Mouse (Mus musculus) heart, embryonic 15.5 days (tissue): ENCODE data around the gene Lsamp. TPM values are rescaled to one million over a fixed set of nuclear protein-coding genes. Genes with fewer than 3 reads are reported as not detected.

ENCODE experiments used
- ATAC-seq: fragments of 200-750 bp; cut with Nextera tagmentation; replicated peaks from 2 replicates; pipeline ENCODE4 v1.8.0; 2017; ENCODE audit warnings: low read depth, moderate TSS enrichment; ENCODE audit not compliant: insufficient number of reproducible peaks, insufficient read depth, low FRiP score
- H3K27ac ChIP-seq: fragments of 300-500 bp; sonication (generic); 2 replicates; pipeline ENCODE4 v1.5.1; 2015; ENCODE audit warnings: mild to moderate bottlenecking, inconsistent platforms
- H3K27me3 ChIP-seq: fragments of 300-500 bp; sonication (generic); 2 replicates; pipeline ENCODE4 v1.6.1; 2015; ENCODE audit warnings: inconsistent platforms
- H3K36me3 ChIP-seq: fragments of 300-500 bp; sonication (generic); 2 replicates; pipeline ENCODE4 v1.6.1; 2015; ENCODE audit warnings: mild to moderate bottlenecking, inconsistent platforms
- H3K4me1 ChIP-seq: fragments of 300-500 bp; sonication (generic); replicated peaks from 2 replicates; pipeline ENCODE4 v1.6.1; 2015; ENCODE audit warnings: inconsistent platforms
- H3K4me2 ChIP-seq: fragments of 300-500 bp; sonication (generic); 2 replicates; pipeline ENCODE4 v1.6.1; 2015; ENCODE audit warnings: inconsistent platforms, mild to moderate bottlenecking, moderate library complexity
- H3K4me3 ChIP-seq: fragments of 300-500 bp; sonication (generic); 2 replicates; pipeline ENCODE4 v1.5.1; 2015; ENCODE audit warnings: mild to moderate bottlenecking, inconsistent platforms
- H3K9ac ChIP-seq: fragments of 300-500 bp; sonication (generic); 2 replicates; pipeline ENCODE4 v1.6.1; 2015; ENCODE audit warnings: mild to moderate bottlenecking, inconsistent platforms
- H3K9me3 ChIP-seq: fragments of 300-500 bp; sonication (generic); replicated peaks from 2 replicates; pipeline ENCODE4 v1.6.1; 2016; ENCODE audit warnings: inconsistent platforms
- WGBS: fragments of 180-500 bp; shearing (Covaris S2); methylation state at CpG from one replicate; pipeline ENCODE4 v1.1.7; 2015; ENCODE audit warnings: mixed read lengths; 5-methylcytosine and 5-hydroxymethylcytosine counted together
- polyA plus RNA-seq: library from polyadenylated mRNA; unstranded; fragments of >200 nt; fragmentation: Nextera tagmentation; extraction: Ambion mirVana; gene quantifications from 2 replicates; pipeline ENCODE4 v1.2.1, GENCODE M21; 2015

The Lsamp gene
- polyA plus RNA-seq, 1 experiment from 2014 or later: 1.7 TPM

- ATAC-seq: no peak
- WGBS: 64% methylated on average over 11 of the region's 11 CpGs
Measured at GRCm38 (mm10) chr16:41746235-41746911, 1762.2 kb downstream of the Lsamp start.

GRCm38 (mm10) chr16:41747874-41748273, 1763.7 kb downstream of the Lsamp start:
- WGBS: 92% methylated on average over 2 of the region's 2 CpGs

More at GRCm38 (mm10) chr16:41746235-41746911, 1762.2 kb downstream of the Lsamp start:
- no peak overlapping the region for H3K4me3 ChIP-seq
- no peak overlapping the region for H3K4me2 ChIP-seq
- H3K4me1 ChIP-seq: 0 out of 2 replicates have a peak, but pooled peaks cover 3% of the 10 kb centered on the region
- H3K36me3 ChIP-seq: no peaks in the 10 kb centered on the region
- H3K9ac ChIP-seq: no peak overlapping the region
- H3K9me3 ChIP-seq: no peaks in the 10 kb centered on the region
- H3K27me3 ChIP-seq: no peaks in the 10 kb centered on the region
- no peak overlapping the region for H3K27ac ChIP-seq

GRCm38 (mm10) chr16:41748759-41749158, 1764.6 kb downstream of the Lsamp start:
- WGBS: 79% methylated on average over 2 of the region's 2 CpGs
- ATAC-seq: no peak

More at GRCm38 (mm10) chr16:41747874-41748273, 1763.7 kb downstream of the Lsamp start:
- H3K36me3 ChIP-seq: no peaks in the 10 kb centered on the region
- no peak overlapping the region for H3K27ac ChIP-seq
- no peak overlapping the region for H3K9ac ChIP-seq
- no peak overlapping the region for H3K4me3 ChIP-seq
- H3K27me3 ChIP-seq: no peaks in the 10 kb centered on the region
- no peak for ATAC-seq
- 0 out of 2 replicates have a peak, but pooled peaks cover 3% of the 10 kb centered on the region for H3K4me1 ChIP-seq
- no peaks in the 10 kb centered on the region for H3K9me3 ChIP-seq
- no peak overlapping the region for H3K4me2 ChIP-seq

GRCm38 (mm10) chr16:41764285-41764684, 1780.1 kb downstream of the Lsamp start:
- Histone ChIP-seq H3K4me1 (no peaks in the 10 kb centered on the region), H3K9me3 (no peaks in the 10 kb centered on the region), H3K36me3 (no peaks in the 10 kb centered on the region), H3K4me2 (no peak overlapping the region), H3K9ac (no peak overlapping the region), H3K4me3 (no peak overlapping the region), H3K27ac (no peak overlapping the region), H3K27me3 (no peaks in the 10 kb centered on the region)
- WGBS: 68% methylated on average over 6 of the region's 6 CpGs
- ATAC-seq: no peak

More at GRCm38 (mm10) chr16:41748759-41749158, 1764.6 kb downstream of the Lsamp start:
- H3K27me3 ChIP-seq: no peaks in the 10 kb centered on the region
- H3K4me3 ChIP-seq: no peak overlapping the region
- no peaks in the 10 kb centered on the region for H3K9me3 ChIP-seq
- H3K4me1 ChIP-seq: 0 out of 2 replicates have a peak, but pooled peaks cover 3% of the 10 kb centered on the region
- no peak overlapping the region for H3K27ac ChIP-seq
- H3K4me2 ChIP-seq: no peak overlapping the region
- H3K36me3 ChIP-seq: no peaks in the 10 kb centered on the region
- no peak overlapping the region for H3K9ac ChIP-seq

GRCm38 (mm10) chr16:41771427-41772125, 1787.4 kb downstream of the Lsamp start:
- no peak overlapping the region for H3K4me2 ChIP-seq
- no peak overlapping the region for H3K4me3 ChIP-seq
- H3K36me3 ChIP-seq: no peaks in the 10 kb centered on the region
- H3K9me3 ChIP-seq: no peaks in the 10 kb centered on the region
- no peak overlapping the region for H3K27ac ChIP-seq
- H3K4me1 ChIP-seq: no peaks in the 10 kb centered on the region
- no peak for ATAC-seq
- no peak overlapping the region for H3K9ac ChIP-seq
- H3K27me3 ChIP-seq: no peaks in the 10 kb centered on the region
- WGBS: 50% methylated on average over 4 of the region's 4 CpGs

GRCm38 (mm10) chr16:41777586-41777985, 1793.4 kb downstream of the Lsamp start:
- H3K9ac ChIP-seq: no peak overlapping the region
- H3K27me3 ChIP-seq: no peaks in the 10 kb centered on the region
- H3K9me3 ChIP-seq: no peaks in the 10 kb centered on the region
- peaks cover 3% of the 10 kb centered on the region; the same call in 1 of the 2 replicates for H3K4me1 ChIP-seq
- ATAC-seq: peak; percentile 73; the same call in 1 of the 2 replicates
- no peak overlapping the region for H3K4me3 ChIP-seq
- no peak overlapping the region for H3K27ac ChIP-seq
- H3K4me2 ChIP-seq: 0 out of 2 replicates have a peak overlapping the region, but pooled peaks have one; percentile 21
- WGBS: 20% methylated on average over 1 of the region's 1 CpGs
- H3K36me3 ChIP-seq: no peaks in the 10 kb centered on the region

- no peaks in the 10 kb centered on the region for H3K27me3 ChIP-seq
- H3K27ac ChIP-seq: no peak overlapping the region
- no peak for ATAC-seq
- no peak overlapping the region for H3K4me2 ChIP-seq
- H3K4me1 ChIP-seq: peaks cover 5% of the 10 kb centered on the region; the same call in 1 of the 2 replicates
- no peaks in the 10 kb centered on the region for H3K36me3 ChIP-seq
- no peak overlapping the region for H3K4me3 ChIP-seq
- H3K9ac ChIP-seq: no peak overlapping the region
- H3K9me3 ChIP-seq: no peaks in the 10 kb centered on the region
- 80% methylated on average over 2 of the region's 2 CpGs for WGBS
Measured at GRCm38 (mm10) chr16:41785600-41785999, 1801.4 kb downstream of the Lsamp start.

GRCm38 (mm10) chr16:41786704-41787103, 1802.5 kb downstream of the Lsamp start:
- 92% methylated on average over 3 of the region's 3 CpGs for WGBS
- H3K9ac ChIP-seq: no peak overlapping the region
- H3K36me3 ChIP-seq: no peaks in the 10 kb centered on the region

GRCm38 (mm10) chr16:41787146-41787545, 1803.0 kb downstream of the Lsamp start:
- no peak overlapping the region for H3K4me2 ChIP-seq
- H3K4me1 ChIP-seq: peaks cover 5% of the 10 kb centered on the region; the same call in 1 of the 2 replicates
- ATAC-seq: no peak
- H3K27me3 ChIP-seq: no peaks in the 10 kb centered on the region
- no peak overlapping the region for H3K9ac ChIP-seq
- no peaks in the 10 kb centered on the region for H3K36me3 ChIP-seq
- 34% methylated on average over 1 of the region's 1 CpGs for WGBS
- H3K9me3 ChIP-seq: no peaks in the 10 kb centered on the region
- H3K27ac ChIP-seq: no peak overlapping the region
- H3K4me3 ChIP-seq: no peak overlapping the region

More at GRCm38 (mm10) chr16:41786704-41787103, 1802.5 kb downstream of the Lsamp start:
- Histone ChIP-seq H3K4me3 (no peak overlapping the region), H3K9me3 (no peaks in the 10 kb centered on the region), H3K4me1 (peaks cover 5% of the 10 kb centered on the region; the same call in 1 of the 2 replicates), H3K4me2 (no peak overlapping the region), H3K27me3 (no peaks in the 10 kb centered on the region), H3K27ac (no peak overlapping the region)
- ATAC-seq: no peak

- Histone ChIP-seq H3K4me1 (peaks cover 5% of the 10 kb centered on the region; the same call in 1 of the 2 replicates), H3K9me3 (no peaks in the 10 kb centered on the region), H3K27me3 (no peaks in the 10 kb centered on the region), H3K27ac (no peak overlapping the region), H3K4me3 (no peak overlapping the region), H3K4me2 (no peak overlapping the region), H3K9ac (no peak overlapping the region), H3K36me3 (no peaks in the 10 kb centered on the region)
- no peak for ATAC-seq
- 81% methylated on average over 2 of the region's 2 CpGs for WGBS
Measured at GRCm38 (mm10) chr16:41790016-41790415, 1805.9 kb downstream of the Lsamp start.

GRCm38 (mm10) chr16:41820369-41820768, 1836.2 kb downstream of the Lsamp start:
- H3K4me3 ChIP-seq: no peak overlapping the region
- H3K9ac ChIP-seq: no peak overlapping the region
- H3K4me2 ChIP-seq: no peak overlapping the region
- no peaks in the 10 kb centered on the region for H3K36me3 ChIP-seq
- no peak overlapping the region for H3K27ac ChIP-seq
- WGBS: 85% methylated on average over 6 of the region's 6 CpGs
- H3K27me3 ChIP-seq: no peaks in the 10 kb centered on the region
- H3K9me3 ChIP-seq: no peaks in the 10 kb centered on the region
- no peaks in the 10 kb centered on the region for H3K4me1 ChIP-seq
- no peak for ATAC-seq
